Mouse (Mus musculus) neural tube, embryonic 13.5 days (tissue): ENCODE results near the gene Ube2e1. TPM values are rescaled to one million over a fixed set of nuclear protein-coding genes. Genes with fewer than 3 reads are reported as not detected.

Experiments used
- ATAC-seq: fragments of 200-750 bp; cut with Nextera tagmentation; 2 replicates; pipeline ENCODE4 v1.8.0; 2017; ENCODE audit warnings: low read depth, mild to moderate bottlenecking, moderate TSS enrichment, moderate library complexity
- H3K27ac ChIP-seq: fragments of 300-500 bp; sonication (generic); replicated peaks from 2 replicates; pipeline ENCODE4 v1.5.1; 2015; ENCODE audit warnings: moderate library complexity, mild to moderate bottlenecking, inconsistent platforms
- H3K27me3 ChIP-seq: fragments of 300-500 bp; sonication (generic); 2 replicates; pipeline ENCODE4 v1.6.1; 2015; ENCODE audit warnings: mild to moderate bottlenecking, inconsistent platforms
- H3K36me3 ChIP-seq: fragments of 300-500 bp; sonication (generic); 2 replicates; pipeline ENCODE4 v1.6.1; 2015; ENCODE audit warnings: mild to moderate bottlenecking, inconsistent platforms
- H3K4me1 ChIP-seq: fragments of 300-500 bp; sonication (generic); replicated peaks from 2 replicates; pipeline ENCODE4 v1.6.1; 2015; ENCODE audit warnings: inconsistent platforms
- H3K4me2 ChIP-seq: fragments of 300-500 bp; sonication (generic); 2 replicates; pipeline ENCODE4 v1.6.1; 2015; ENCODE audit warnings: inconsistent platforms, mild to moderate bottlenecking, moderate library complexity
- H3K4me3 ChIP-seq: fragments of 300-500 bp; sonication (generic); 2 replicates; pipeline ENCODE4 v1.5.1; 2015; ENCODE audit warnings: mild to moderate bottlenecking, inconsistent platforms
- H3K9ac ChIP-seq: fragments of 300-500 bp; sonication (generic); 2 replicates; pipeline ENCODE4 v1.6.1; 2015; ENCODE audit warnings: moderate library complexity, mild to moderate bottlenecking, inconsistent platforms
- H3K9me3 ChIP-seq: fragments of 300-500 bp; sonication (generic); 2 replicates; pipeline ENCODE4 v1.6.1; 2016; ENCODE audit warnings: inconsistent platforms
- whole genome bisulfite sequencing: fragments of 180-500 bp; shearing (Covaris S2); methylation state at CpG from one replicate; pipeline ENCODE4 v1.1.7; 2015; 5-methylcytosine and 5-hydroxymethylcytosine counted together
- polyA plus RNA-seq: library from polyadenylated mRNA; unstranded; fragments of >200 nt; fragmentation: Nextera tagmentation; extraction: Ambion mirVana; gene quantifications from 2 replicates; pipeline ENCODE4 v1.2.1, GENCODE M21; 2015

Gene Ube2e1
- polyA plus RNA-seq, 1 experiment from 2014 or later: 225 TPM

- Histone ChIP-seq H3K4me3 (no peak overlapping the region), H3K9ac (no peak overlapping the region), H3K36me3 (0 out of 2 replicates have a peak, but pooled peaks cover 3% of the 10 kb centered on the region), H3K27me3 (no peaks in the 10 kb centered on the region), H3K4me1 (0 out of 2 replicates have a peak, but pooled peaks cover 4% of the 10 kb centered on the region), H3K27ac (no peak overlapping the region), H3K9me3 (no peaks in the 10 kb centered on the region), H3K4me2 (no peak overlapping the region)
- ATAC-seq: no peak; the same call in 1 of the 2 replicates
- WGBS: 93% methylated on average over 5 of the region's 5 CpGs
Measured at GRCm38 (mm10) chr14:18304165-18304564, 27.5 kb downstream of the Ube2e1 start.

- WGBS: 82% methylated on average over 4 of the region's 4 CpGs
- H3K27ac ChIP-seq: no peak overlapping the region
- ATAC-seq: no peak
- no peak overlapping the region for H3K4me3 ChIP-seq
- H3K9ac ChIP-seq: no peak overlapping the region
- H3K27me3 ChIP-seq: no peaks in the 10 kb centered on the region
- 0 out of 2 replicates have a peak, but pooled peaks cover 4% of the 10 kb centered on the region for H3K4me1 ChIP-seq
- H3K4me2 ChIP-seq: no peak overlapping the region
- H3K9me3 ChIP-seq: no peaks in the 10 kb centered on the region
- 0 out of 2 replicates have a peak, but pooled peaks cover 3% of the 10 kb centered on the region for H3K36me3 ChIP-seq
Measured at GRCm38 (mm10) chr14:18303262-18303661, 28.4 kb downstream of the Ube2e1 start.

GRCm38 (mm10) chr14:18302750-18303149, 28.9 kb downstream of the Ube2e1 start:
- H3K4me3 ChIP-seq: no peak overlapping the region
- H3K4me2 ChIP-seq: no peak overlapping the region
- 0 out of 2 replicates have a peak, but pooled peaks cover 3% of the 10 kb centered on the region for H3K36me3 ChIP-seq
- WGBS: 81% methylated on average over 3 of the region's 3 CpGs
- H3K9me3 ChIP-seq: no peaks in the 10 kb centered on the region
- H3K27ac ChIP-seq: no peak overlapping the region
- ATAC-seq: no peak
- 0 out of 2 replicates have a peak, but pooled peaks cover 4% of the 10 kb centered on the region for H3K4me1 ChIP-seq
- H3K9ac ChIP-seq: no peak overlapping the region
- no peaks in the 10 kb centered on the region for H3K27me3 ChIP-seq

- 87% methylated on average over 3 of the region's 3 CpGs for WGBS
Measured at GRCm38 (mm10) chr14:18301591-18301990, 30.1 kb downstream of the Ube2e1 start.

GRCm38 (mm10) chr14:18300676-18301075, 31.0 kb downstream of the Ube2e1 start:
- 0 out of 2 replicates have a peak, but pooled peaks cover 4% of the 10 kb centered on the region for H3K4me1 ChIP-seq
- no peaks in the 10 kb centered on the region for H3K9me3 ChIP-seq
- WGBS: 94% methylated on average over 2 of the region's 2 CpGs
- no peak overlapping the region for H3K4me2 ChIP-seq
- no peak overlapping the region for H3K9ac ChIP-seq
- no peaks in the 10 kb centered on the region for H3K36me3 ChIP-seq
- H3K4me3 ChIP-seq: no peak overlapping the region
- no peak overlapping the region for H3K27ac ChIP-seq
- no peak for ATAC-seq
- no peaks in the 10 kb centered on the region for H3K27me3 ChIP-seq

More at GRCm38 (mm10) chr14:18301591-18301990, 30.1 kb downstream of the Ube2e1 start:
- H3K27me3 ChIP-seq: no peaks in the 10 kb centered on the region
- H3K4me2 ChIP-seq: no peak overlapping the region
- 0 out of 2 replicates have a peak, but pooled peaks cover 4% of the 10 kb centered on the region for H3K4me1 ChIP-seq
- 0 out of 2 replicates have a peak, but pooled peaks cover 3% of the 10 kb centered on the region for H3K36me3 ChIP-seq
- no peak overlapping the region for H3K27ac ChIP-seq
- no peak overlapping the region for H3K4me3 ChIP-seq
- no peak overlapping the region for H3K9ac ChIP-seq
- H3K9me3 ChIP-seq: no peaks in the 10 kb centered on the region
- ATAC-seq: no peak

GRCm38 (mm10) chr14:18298874-18299273, 32.8 kb downstream of the Ube2e1 start:
- Histone ChIP-seq H3K9me3 (no peaks in the 10 kb centered on the region), H3K4me2 (no peak overlapping the region), H3K27ac (no peak overlapping the region), H3K4me3 (no peak overlapping the region), H3K36me3 (no peaks in the 10 kb centered on the region), H3K27me3 (no peaks in the 10 kb centered on the region), H3K4me1 (0 out of 2 replicates have a peak, but pooled peaks cover 4% of the 10 kb centered on the region), H3K9ac (no peak overlapping the region)
- ATAC-seq: no peak
- WGBS: 90% methylated on average over 2 of the region's 2 CpGs

GRCm38 (mm10) chr14:18297441-18297840, 34.2 kb downstream of the Ube2e1 start:
- no peak for ATAC-seq
- WGBS: 91% methylated on average over 2 of the region's 2 CpGs
- H3K27me3 ChIP-seq: no peaks in the 10 kb centered on the region
- H3K27ac ChIP-seq: no peak overlapping the region
- H3K36me3 ChIP-seq: no peaks in the 10 kb centered on the region
- H3K4me3 ChIP-seq: no peak overlapping the region
- no peak overlapping the region for H3K9ac ChIP-seq
- 0 out of 2 replicates have a peak, but pooled peaks cover 4% of the 10 kb centered on the region for H3K4me1 ChIP-seq
- H3K9me3 ChIP-seq: no peaks in the 10 kb centered on the region
- H3K4me2 ChIP-seq: no peak overlapping the region

GRCm38 (mm10) chr14:18292578-18292977, 39.1 kb downstream of the Ube2e1 start:
- Histone ChIP-seq H3K9me3 (no peaks in the 10 kb centered on the region), H3K4me1 (no peaks in the 10 kb centered on the region), H3K27ac (no peak overlapping the region), H3K4me3 (no peak overlapping the region), H3K27me3 (no peaks in the 10 kb centered on the region), H3K9ac (no peak overlapping the region), H3K4me2 (no peak overlapping the region), H3K36me3 (no peaks in the 10 kb centered on the region)
- no peak for ATAC-seq
- 89% methylated on average over 3 of the region's 3 CpGs for WGBS

- no peaks in the 10 kb centered on the region for H3K27me3 ChIP-seq
- H3K9me3 ChIP-seq: no peaks in the 10 kb centered on the region
- no peak for ATAC-seq
- H3K36me3 ChIP-seq: no peaks in the 10 kb centered on the region
- no peak overlapping the region for H3K4me2 ChIP-seq
- 94% methylated on average over 3 of the region's 3 CpGs for WGBS
- no peak overlapping the region for H3K4me3 ChIP-seq
- no peak overlapping the region for H3K9ac ChIP-seq
- no peak overlapping the region for H3K27ac ChIP-seq
- no peaks in the 10 kb centered on the region for H3K4me1 ChIP-seq
Measured at GRCm38 (mm10) chr14:18292111-18292510, 39.5 kb downstream of the Ube2e1 start.

- WGBS: 77% methylated on average over 2 of the region's 2 CpGs
- Histone ChIP-seq H3K9me3 (no peaks in the 10 kb centered on the region), H3K9ac (no peak overlapping the region), H3K27me3 (no peaks in the 10 kb centered on the region), H3K27ac (no peak overlapping the region), H3K4me3 (no peak overlapping the region), H3K4me2 (no peak overlapping the region), H3K36me3 (peaks cover 10% of the 10 kb centered on the region), H3K4me1 (no peaks in the 10 kb centered on the region)
- no peak for ATAC-seq
Measured at GRCm38 (mm10) chr14:18287391-18287790, 44.3 kb downstream of the Ube2e1 start.

- Histone ChIP-seq H3K9ac (no peak overlapping the region), H3K36me3 (peaks cover 20% of the 10 kb centered on the region), H3K27me3 (no peaks in the 10 kb centered on the region), H3K4me2 (no peak overlapping the region), H3K4me1 (no peaks in the 10 kb centered on the region), H3K4me3 (no peak overlapping the region), H3K9me3 (no peaks in the 10 kb centered on the region), H3K27ac (no peak overlapping the region)
- no peak for ATAC-seq
- 89% methylated on average over 2 of the region's 2 CpGs for WGBS
Measured at GRCm38 (mm10) chr14:18286441-18286840, 45.2 kb downstream of the Ube2e1 start.

- no peak overlapping the region for H3K4me3 ChIP-seq
- no peaks in the 10 kb centered on the region for H3K27me3 ChIP-seq
- no peaks in the 10 kb centered on the region for H3K4me1 ChIP-seq
- H3K9me3 ChIP-seq: no peaks in the 10 kb centered on the region
- WGBS: 98% methylated on average over 3 of the region's 3 CpGs
- no peak overlapping the region for H3K4me2 ChIP-seq
- no peak for ATAC-seq
- no peak overlapping the region for H3K27ac ChIP-seq
- H3K36me3 ChIP-seq: peaks cover 24% of the 10 kb centered on the region
- no peak overlapping the region for H3K9ac ChIP-seq
Measured at GRCm38 (mm10) chr14:18285476-18285875, 46.2 kb downstream of the Ube2e1 start.

- Histone ChIP-seq H3K36me3 (peaks cover 31% of the 10 kb centered on the region), H3K27ac (no peak overlapping the region), H3K9me3 (no peaks in the 10 kb centered on the region), H3K4me3 (no peak overlapping the region), H3K27me3 (no peaks in the 10 kb centered on the region), H3K4me1 (no peaks in the 10 kb centered on the region), H3K4me2 (no peak overlapping the region), H3K9ac (no peak overlapping the region)
- ATAC-seq: no peak
- WGBS: 76% methylated on average over 2 of the region's 2 CpGs
Measured at GRCm38 (mm10) chr14:18284581-18284980, 47.1 kb downstream of the Ube2e1 start.
